Mouse (Mus musculus): ENCODE measurements around the gene Vwf. TPM values are rescaled to one million over a fixed set of nuclear protein-coding genes. Genes with fewer than 3 reads are reported as not detected.

The Vwf gene
- polyA plus RNA-seq, 1 experiment from 2014 or later: 11.1 TPM

- Histone ChIP-seq H3K36me3 (ENCODE audit: control insufficient read depth, insufficient read depth, low read length) (no peaks in the 10 kb centered on the region), H3K27ac (ENCODE audit: low read depth, low read length) (no peak overlapping the region), H3K4me2 (ENCODE audit: low read depth) (no peak overlapping the region), H3K27me3 (ENCODE audit: control insufficient read depth, insufficient read depth, low read length) (no peaks in the 10 kb centered on the region), H3K9ac (ENCODE audit: low read length) (no peak overlapping the region), H3K4me1 (ENCODE audit: control insufficient read depth, insufficient read depth, low read length) (no peaks in the 10 kb centered on the region), H3K4me3 (ENCODE audit: low read depth, low read length) (no peak overlapping the region), H3K9me3 (ENCODE audit: control insufficient read depth, low read length) (no peaks in the 10 kb centered on the region)
- ATAC-seq (ENCODE audit: insufficient read depth, low FRiP score, low TSS enrichment) (no peak), DNase-seq (ENCODE audit: low spot score) (no peak)
- 75% methylated on average over 6 of the region's 6 CpGs for WGBS
Observed at GRCm38 (mm10) chr6:125512950-125513596, 33.5 kb upstream of the Vwf start.

GRCm38 (mm10) chr6:125515503-125516315 is 30.9 kb upstream of the Vwf start:
- ATAC-seq (ENCODE audit: insufficient read depth, low FRiP score, low TSS enrichment) (no peak), DNase-seq (ENCODE audit: low spot score) (no peak)

GRCm38 (mm10) chr6:125521558-125522193 is 24.9 kb upstream of the Vwf start:
- Histone ChIP-seq H3K4me3 (ENCODE audit: low read depth, low read length) (no peak overlapping the region), H3K9me3 (ENCODE audit: control insufficient read depth, low read length) (no peaks in the 10 kb centered on the region), H3K9ac (ENCODE audit: low read length) (no peak overlapping the region), H3K4me1 (ENCODE audit: control insufficient read depth, insufficient read depth, low read length) (no peaks in the 10 kb centered on the region), H3K4me2 (ENCODE audit: low read depth) (no peak overlapping the region), H3K27ac (ENCODE audit: low read depth, low read length) (no peak overlapping the region), H3K27me3 (ENCODE audit: control insufficient read depth, insufficient read depth, low read length) (no peaks in the 10 kb centered on the region), H3K36me3 (ENCODE audit: control insufficient read depth, insufficient read depth, low read length) (no peaks in the 10 kb centered on the region)
- ATAC-seq (ENCODE audit: insufficient read depth, low FRiP score, low TSS enrichment): no peak
- no peak for DNase-seq (ENCODE audit: low spot score)
- WGBS: 60% methylated on average over 5 of the region's 5 CpGs

More at GRCm38 (mm10) chr6:125515503-125516315, 30.9 kb upstream of the Vwf start:
- Histone ChIP-seq H3K9ac (ENCODE audit: low read length) (no peak overlapping the region), H3K4me2 (ENCODE audit: low read depth) (no peak overlapping the region), H3K9me3 (ENCODE audit: control insufficient read depth, low read length) (no peaks in the 10 kb centered on the region), H3K4me3 (ENCODE audit: low read depth, low read length) (no peak overlapping the region), H3K27ac (ENCODE audit: low read depth, low read length) (no peak overlapping the region), H3K4me1 (ENCODE audit: control insufficient read depth, insufficient read depth, low read length) (no peaks in the 10 kb centered on the region), H3K36me3 (ENCODE audit: control insufficient read depth, insufficient read depth, low read length) (no peaks in the 10 kb centered on the region), H3K27me3 (ENCODE audit: control insufficient read depth, insufficient read depth, low read length) (no peaks in the 10 kb centered on the region)
- WGBS: 78% methylated on average over 11 of the region's 11 CpGs

GRCm38 (mm10) chr6:125524027-125524426 is 22.5 kb upstream of the Vwf start:
- ATAC-seq (ENCODE audit: insufficient read depth, low FRiP score, low TSS enrichment): no peak
- no peak overlapping the region for H3K27ac ChIP-seq (ENCODE audit: low read depth, low read length)
- H3K4me1 ChIP-seq (ENCODE audit: control insufficient read depth, insufficient read depth, low read length): no peaks in the 10 kb centered on the region
- H3K4me3 ChIP-seq (ENCODE audit: low read depth, low read length): no peak overlapping the region
- DNase-seq (ENCODE audit: low spot score): no peak
- no peak overlapping the region for H3K9ac ChIP-seq (ENCODE audit: low read length)
- 82% methylated on average over 6 of the region's 6 CpGs for WGBS
- H3K9me3 ChIP-seq (ENCODE audit: control insufficient read depth, low read length): no peaks in the 10 kb centered on the region
- H3K4me2 ChIP-seq (ENCODE audit: low read depth): no peak overlapping the region
- H3K36me3 ChIP-seq (ENCODE audit: control insufficient read depth, insufficient read depth, low read length): no peaks in the 10 kb centered on the region
- no peaks in the 10 kb centered on the region for H3K27me3 ChIP-seq (ENCODE audit: control insufficient read depth, insufficient read depth, low read length)

- Histone ChIP-seq H3K9me3 (ENCODE audit: control insufficient read depth, low read length) (no peaks in the 10 kb centered on the region), H3K27me3 (ENCODE audit: control insufficient read depth, insufficient read depth, low read length) (no peaks in the 10 kb centered on the region), H3K4me1 (ENCODE audit: control insufficient read depth, insufficient read depth, low read length) (no peaks in the 10 kb centered on the region), H3K4me3 (ENCODE audit: low read depth, low read length) (no peak overlapping the region), H3K36me3 (ENCODE audit: control insufficient read depth, insufficient read depth, low read length) (no peaks in the 10 kb centered on the region), H3K4me2 (ENCODE audit: low read depth) (no peak overlapping the region), H3K9ac (ENCODE audit: low read length) (no peak overlapping the region), H3K27ac (ENCODE audit: low read depth, low read length) (no peak overlapping the region)
- no peak for ATAC-seq (ENCODE audit: insufficient read depth, low FRiP score, low TSS enrichment)
- DNase-seq (ENCODE audit: low spot score): no peak
- WGBS: 75% methylated on average over 3 of the region's 3 CpGs
Observed at GRCm38 (mm10) chr6:125526066-125526465, 20.5 kb upstream of the Vwf start.

- WGBS: 86% methylated on average over 8 of the region's 9 CpGs
- Histone ChIP-seq H3K27ac (ENCODE audit: low read depth, low read length) (no peak overlapping the region), H3K9ac (ENCODE audit: low read length) (no peak overlapping the region), H3K4me2 (ENCODE audit: low read depth) (no peak overlapping the region), H3K4me1 (ENCODE audit: control insufficient read depth, insufficient read depth, low read length) (no peaks in the 10 kb centered on the region), H3K4me3 (ENCODE audit: low read depth, low read length) (no peak overlapping the region), H3K36me3 (ENCODE audit: control insufficient read depth, insufficient read depth, low read length) (no peaks in the 10 kb centered on the region), H3K9me3 (ENCODE audit: control insufficient read depth, low read length) (no peaks in the 10 kb centered on the region), H3K27me3 (ENCODE audit: control insufficient read depth, insufficient read depth, low read length) (no peaks in the 10 kb centered on the region)
- ATAC-seq (ENCODE audit: insufficient read depth, low FRiP score, low TSS enrichment) (no peak), DNase-seq (ENCODE audit: low spot score) (no peak)
Observed at GRCm38 (mm10) chr6:125528614-125529200, 17.9 kb upstream of the Vwf start.

- Histone ChIP-seq H3K27ac (ENCODE audit: low read depth, low read length) (no peak overlapping the region), H3K9ac (ENCODE audit: low read length) (no peak overlapping the region), H3K9me3 (ENCODE audit: control insufficient read depth, low read length) (no peaks in the 10 kb centered on the region), H3K4me1 (ENCODE audit: control insufficient read depth, insufficient read depth, low read length) (no peaks in the 10 kb centered on the region), H3K4me3 (ENCODE audit: low read depth, low read length) (no peak overlapping the region), H3K27me3 (ENCODE audit: control insufficient read depth, insufficient read depth, low read length) (no peaks in the 10 kb centered on the region), H3K36me3 (ENCODE audit: control insufficient read depth, insufficient read depth, low read length) (no peaks in the 10 kb centered on the region), H3K4me2 (ENCODE audit: low read depth) (no peak overlapping the region)
- DNase-seq (ENCODE audit: low spot score) (no peak), ATAC-seq (ENCODE audit: insufficient read depth, low FRiP score, low TSS enrichment) (no peak)
- WGBS: 88% methylated on average over 5 of the region's 5 CpGs
Observed at GRCm38 (mm10) chr6:125529479-125529878, 17.1 kb upstream of the Vwf start.

GRCm38 (mm10) chr6:125533104-125533650 is 13.4 kb upstream of the Vwf start:
- 88% methylated on average over 11 of the region's 11 CpGs for WGBS
- ATAC-seq (ENCODE audit: insufficient read depth, low FRiP score, low TSS enrichment) (no peak), DNase-seq (ENCODE audit: low spot score) (no peak)
- Histone ChIP-seq H3K4me3 (ENCODE audit: low read depth, low read length) (no peak overlapping the region), H3K27me3 (ENCODE audit: control insufficient read depth, insufficient read depth, low read length) (no peaks in the 10 kb centered on the region), H3K36me3 (ENCODE audit: control insufficient read depth, insufficient read depth, low read length) (no peaks in the 10 kb centered on the region), H3K4me1 (ENCODE audit: control insufficient read depth, insufficient read depth, low read length) (no peaks in the 10 kb centered on the region), H3K27ac (ENCODE audit: low read depth, low read length) (no peak overlapping the region), H3K9me3 (ENCODE audit: control insufficient read depth, low read length) (no peaks in the 10 kb centered on the region), H3K9ac (ENCODE audit: low read length) (no peak overlapping the region), H3K4me2 (ENCODE audit: low read depth) (no peak overlapping the region)
